ENCODE assay signal across 31 mouse cellular contexts in genomic region chr15:31430014-31430413, GRCm38 (mm10). TPM values are rescaled to one million over a fixed set of nuclear protein-coding genes. Genes with fewer than 3 reads are reported as not detected.
DNase-seq lines count a peak whose midpoint lies in the region; ATAC-seq and TF ChIP-seq lines count a peak whose summit lies in the region.
"Had no signal": no experiment of that assay in that cellular context is flagged by ENCODE, and none has a peak within 500 bp of the region (broad histone marks: within the 10 kb centered on the region; RNA-seq: fewer than 3 reads in every experiment).

No protein-coding gene starts in this region.

- 68% methylated on average over 2 of the region's 2 CpGs for WGBS in kidney, embryonic 15.5 days
- 85% methylated on average over 2 of the region's 2 CpGs for WGBS in limb, embryonic 11.5 days
- WGBS in stomach, postnatal 0 days = 63% methylated on average over 2 of the region's 2 CpGs

- H3K4me3 ChIP-seq in kidney, embryonic 15.5 days (replicated peaks) = no peak overlapping the region
- no peak overlapping the region for H3K4me3 ChIP-seq in left cerebral cortex, adult 2 months
- H3K4me3 ChIP-seq in limb, embryonic 11.5 days (ENCODE audit: low read depth, low read length) = no peak overlapping the region
- no peak overlapping the region for H3K4me3 ChIP-seq in stomach, postnatal 0 days (ENCODE audit: low read depth, low read length)
- H3K4me3 ChIP-seq: embryonic facial prominence, embryonic 12.5 days; heart, adult 2 months; heart, embryonic 13.5 days; hindbrain, embryonic 10.5 days; limb, embryonic 12.5 days; liver, embryonic 15.5 days; lung, embryonic 15.5 days; megakaryocyte, embryonic 14.5 days; midbrain, embryonic 12.5 days; neural tube, embryonic 13.5 days had no signal

- TF ChIP-seq CTCF in left cerebral cortex, adult 2 months (IDR thresholded peaks at IDR 0.05) = no peak
- TF ChIP-seq CTCF in stomach, postnatal 0 days (IDR thresholded peaks at IDR 0.05; ENCODE audit: low read depth) = no peak

- no peak for TF ChIP-seq EP300 in stomach, postnatal 0 days (optimal IDR thresholded peaks at IDR 0.05)

- H3K27ac ChIP-seq in kidney, embryonic 15.5 days = no peak overlapping the region
- peak overlapping the region; percentile 81 for H3K27ac ChIP-seq in left cerebral cortex, adult 2 months
- no peak overlapping the region for H3K27ac ChIP-seq in limb, embryonic 11.5 days (replicated peaks; ENCODE audit: low read depth, low read length)
- no peak overlapping the region for H3K27ac ChIP-seq in stomach, postnatal 0 days (replicated peaks)
- H3K27ac ChIP-seq: embryonic facial prominence, embryonic 12.5 days; heart, adult 2 months; heart, embryonic 13.5 days; hindbrain, embryonic 10.5 days; limb, embryonic 12.5 days; liver, embryonic 15.5 days; lung, embryonic 15.5 days; midbrain, embryonic 12.5 days; neural tube, embryonic 13.5 days had no signal

- intact Hi-C loops in left cerebral cortex, adult 2 months (cut with DNase I) = no loop called here
- intact Hi-C loops in left cerebral cortex, postnatal 25 days (cut with DNase I) = no loop called here

- H3K36me3 ChIP-seq in kidney, embryonic 15.5 days = no peaks in the 10 kb centered on the region
- H3K36me3 ChIP-seq in limb, embryonic 11.5 days (ENCODE audit: control insufficient read depth, insufficient read depth, low read length) = no peaks in the 10 kb centered on the region
- H3K36me3 ChIP-seq in stomach, postnatal 0 days (ENCODE audit: control insufficient read depth, insufficient read depth, low read length) = no peaks in the 10 kb centered on the region
- H3K36me3 ChIP-seq: embryonic facial prominence, embryonic 12.5 days; heart, embryonic 13.5 days; hindbrain, embryonic 10.5 days; limb, embryonic 12.5 days; liver, embryonic 15.5 days; lung, embryonic 15.5 days; midbrain, embryonic 12.5 days; neural tube, embryonic 13.5 days had no signal

- ATAC-seq in kidney, embryonic 15.5 days (replicated peaks; ENCODE audit: low FRiP score) = 0 out of 2 replicates have a peak, but pooled peaks have one; percentile 43
- no peak for ATAC-seq in limb, embryonic 11.5 days (ENCODE audit: insufficient number of reproducible peaks, low FRiP score, low TSS enrichment, low read depth)
- ATAC-seq in stomach, postnatal 0 days (ENCODE audit: low FRiP score, low TSS enrichment) = no peak
- ATAC-seq: activated CD4-positive, CD25-positive, alpha-beta regulatory T cell, adult 4 months; forebrain, embryonic 14.5 days; hindbrain, embryonic 16.5 days had no signal

- no peaks in the 10 kb centered on the region for H3K27me3 ChIP-seq in kidney, embryonic 15.5 days
- no peaks in the 10 kb centered on the region for H3K27me3 ChIP-seq in limb, embryonic 11.5 days (ENCODE audit: control insufficient read depth, insufficient read depth, low read length)
- no peaks in the 10 kb centered on the region for H3K27me3 ChIP-seq in stomach, postnatal 0 days (ENCODE audit: control insufficient read depth, insufficient read depth, low read length)
- H3K27me3 ChIP-seq: embryonic facial prominence, embryonic 12.5 days; limb, embryonic 12.5 days; liver, embryonic 15.5 days; lung, embryonic 15.5 days; neural tube, embryonic 13.5 days had no signal

- no peaks in the 10 kb centered on the region for H3K9me3 ChIP-seq in kidney, embryonic 15.5 days (replicated peaks)
- H3K9me3 ChIP-seq in limb, embryonic 11.5 days (ENCODE audit: control insufficient read depth, low read length) = no peaks in the 10 kb centered on the region
- H3K9me3 ChIP-seq in stomach, postnatal 0 days (ENCODE audit: control insufficient read depth, low read length) = no peaks in the 10 kb centered on the region
- H3K9me3 ChIP-seq: embryonic facial prominence, embryonic 12.5 days; heart, embryonic 13.5 days; hindbrain, embryonic 10.5 days; limb, embryonic 12.5 days; liver, embryonic 15.5 days; lung, embryonic 15.5 days; megakaryocyte, embryonic 14.5 days; midbrain, embryonic 12.5 days; neural tube, embryonic 13.5 days had no signal

- H3K4me2 ChIP-seq in kidney, embryonic 15.5 days = no peak overlapping the region
- no peak overlapping the region for H3K4me2 ChIP-seq in limb, embryonic 11.5 days (ENCODE audit: low read depth, severe bottlenecking)
- H3K4me2 ChIP-seq in stomach, postnatal 0 days (replicated peaks; ENCODE audit: low read depth) = no peak overlapping the region
- H3K4me2 ChIP-seq: embryonic facial prominence, embryonic 12.5 days; heart, embryonic 13.5 days; limb, embryonic 12.5 days; liver, embryonic 15.5 days; lung, embryonic 15.5 days; midbrain, embryonic 12.5 days; neural tube, embryonic 13.5 days had no signal

- H3K4me1 ChIP-seq in kidney, embryonic 15.5 days = 0 out of 2 replicates have a peak, but pooled peaks cover 5% of the 10 kb centered on the region
- no peaks in the 10 kb centered on the region for H3K4me1 ChIP-seq in limb, embryonic 11.5 days (ENCODE audit: control insufficient read depth, insufficient read depth, low read length)
- H3K4me1 ChIP-seq in stomach, postnatal 0 days (replicated peaks; ENCODE audit: control insufficient read depth, insufficient read depth) = no peaks in the 10 kb centered on the region
- H3K4me1 ChIP-seq: embryonic facial prominence, embryonic 12.5 days; heart, embryonic 13.5 days; limb, embryonic 12.5 days; liver, embryonic 15.5 days had no signal

- no peak overlapping the region for H3K9ac ChIP-seq in kidney, embryonic 15.5 days
- H3K9ac ChIP-seq in limb, embryonic 11.5 days (ENCODE audit: low read length) = no peak overlapping the region
- H3K9ac ChIP-seq in stomach, postnatal 0 days (ENCODE audit: low read length) = no peak overlapping the region
- H3K9ac ChIP-seq: embryonic facial prominence, embryonic 12.5 days; heart, embryonic 13.5 days; limb, embryonic 12.5 days; liver, embryonic 15.5 days; lung, embryonic 15.5 days; midbrain, embryonic 12.5 days; neural tube, embryonic 13.5 days had no signal

- DNase-seq in kidney, postnatal 25 days = no peak
- no peak for DNase-seq in left cerebral cortex, adult 2 months (ENCODE audit: extremely low spot score in 1 of 2, low spot score in 2 of 2)
- no peak for DNase-seq in left cerebral cortex, postnatal 25 days (ENCODE audit: low spot score in 2 of 2)
- DNase-seq in embryo, embryonic 11 days = peak; percentile 43
- peak; percentile 56 for DNase-seq in limb, embryonic 11.5 days (ENCODE audit: low spot score)
- DNase-seq in stomach, postnatal 0 days (ENCODE audit: low spot score) = no peak
- no peak for DNase-seq in spleen, postnatal 4 days (ENCODE audit: low spot score in 2 of 2)
- DNase-seq: adrenal gland, adult 2 months; B cell, adult 2 months; cerebellum, adult 8-10 months; cerebellum, postnatal 25 days; heart, adult 2 months; heart, postnatal 14 days; kidney, adult 2 months; lung, postnatal 36 days; right cerebral cortex, postnatal 4 days had no signal

RNA-seq across cellular contexts. Expression of gene Ropn1l, which starts 23.5 kb away (rescaled TPM):
- polyA plus RNA-seq in kidney, embryonic 15.5 days (2015; fragmentation: Nextera tagmentation; extraction: Ambion mirVana) = 3.0 and 3.4 TPM in 2 replicates
- 1 to 10 TPM in 1 of 2 experiments, under 1 TPM in 1; 0.75 to 1.0 TPM for total RNA-seq in left cerebral cortex, adult 2 months (2021)
- 1 to 10 TPM in 1 of 2 experiments, under 1 TPM in 1; 0.82 to 2.1 TPM for total RNA-seq in left cerebral cortex, postnatal 25 days (2021)
- 3.3 and 3.5 TPM in 2 replicates for polyA plus RNA-seq in limb, embryonic 11.5 days (2014; fragmentation: Nextera tagmentation; extraction: Ambion mirVana)
- polyA plus RNA-seq in stomach, postnatal 0 days (2015; fragmentation: Nextera tagmentation; extraction: Ambion mirVana) = 1.4 and 1.8 TPM in 2 replicates
- total RNA-seq: ES-E14; gastrocnemius, adult 8-10 months; heart, adult 2 months had no signal

Comparison
In these comparisons a context has a peak if more than half of its experiments do, and no peak if none do; other contexts are left out.
1. DNase-seq: peak in embryo, embryonic 11 days (single experiment) and limb, embryonic 11.5 days (single experiment); none in kidney, postnatal 25 days (0 of 2), left cerebral cortex, adult 2 months (0 of 2), left cerebral cortex, postnatal 25 days (0 of 2), stomach, postnatal 0 days (single experiment) and spleen, postnatal 4 days (0 of 2).